Mouse (Mus musculus) right cerebral cortex, adult 2 months (tissue): ENCODE measurements around the gene Ago1.

ENCODE experiments used
- DNase-seq, 2 experiments: peaks; one replicate each; pipeline ENCODE4 v3.0.0; 2021 to 2022; ENCODE audit warnings: low spot score in 2 of 2

Ago1 gene

DNA sequence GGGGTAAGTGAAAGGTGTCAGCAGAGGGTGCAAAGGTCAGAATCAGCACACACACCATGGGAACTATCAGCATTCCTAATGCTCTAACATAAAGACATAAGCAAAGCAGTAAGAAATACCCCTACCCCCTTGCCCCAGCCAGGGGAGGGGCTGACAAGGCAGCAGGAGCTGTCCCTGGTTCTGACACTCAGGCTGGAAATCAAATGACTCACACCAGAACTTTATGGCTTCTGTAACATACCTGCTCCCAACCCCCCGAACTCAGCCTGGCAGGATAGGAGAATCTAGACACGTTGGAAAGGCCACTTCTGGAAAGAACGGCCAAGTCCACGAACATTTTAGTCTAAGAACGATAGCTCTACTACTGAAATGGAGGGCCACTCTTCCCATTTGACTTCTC, 4.6 kb upstream of the Ago1 start:
- no peak for DNase-seq

- DNase-seq: no peak
These were observed 951 bp upstream of the Ago1 start for GRCm38 (mm10) chr4:126469334-126469733.

GRCm38 (mm10) chr4:126468925-126469324, 542 bp upstream of the Ago1 start:
- DNase-seq: peak in 1 of 2 experiments; percentile 52

DNA sequence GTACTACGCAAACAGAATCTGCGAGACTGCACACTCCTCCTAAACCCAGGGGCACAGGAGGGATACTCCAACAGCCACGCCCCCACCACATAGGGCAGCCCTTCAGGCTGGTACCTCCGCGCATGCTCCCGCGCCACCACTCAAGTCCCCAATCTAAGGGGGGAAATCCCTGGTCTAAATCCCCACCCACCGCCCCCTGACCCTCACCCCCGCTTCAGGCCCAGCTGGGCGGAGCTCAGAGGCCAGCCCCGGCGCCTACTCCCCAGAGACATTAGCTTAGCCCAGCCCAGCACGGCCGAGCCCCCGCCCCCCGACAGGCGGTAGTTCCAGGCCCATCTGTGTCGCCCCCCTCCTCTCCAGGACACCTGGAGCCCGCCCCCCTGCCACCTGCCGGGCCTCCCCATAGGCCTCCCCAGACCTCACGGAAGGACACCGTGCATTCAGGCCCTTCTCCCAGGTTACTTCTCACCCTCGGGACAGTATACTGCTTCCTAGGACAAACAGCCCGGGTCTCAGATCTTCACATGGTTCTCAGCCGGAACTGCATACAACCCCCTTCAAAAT, 580 bp downstream of the Ago1 start:
- DNase-seq: peak; percentile 26 to 39

DNA sequence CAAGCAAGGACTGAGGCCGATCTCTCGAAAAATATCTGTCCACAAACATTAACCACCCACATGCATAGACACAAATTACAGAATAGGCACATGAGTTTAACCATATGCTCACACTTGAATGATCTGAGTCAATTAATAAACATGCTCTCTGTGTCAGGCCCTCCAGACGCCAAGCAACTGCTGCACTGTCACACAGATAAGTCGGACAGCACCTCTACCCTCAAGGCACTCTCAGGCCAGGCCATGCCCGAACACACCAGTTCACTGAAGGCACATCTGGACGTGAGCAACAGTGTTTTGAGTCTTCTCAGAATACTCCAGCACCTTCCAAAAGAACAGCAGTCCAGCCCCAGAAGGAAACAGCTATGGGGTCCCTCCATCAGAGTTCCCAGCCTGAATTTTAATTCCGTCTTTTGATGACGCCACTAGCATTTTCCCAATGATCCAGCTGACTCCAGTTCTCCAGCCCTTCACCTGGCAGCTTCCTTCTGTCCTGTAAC, 2.1 kb downstream of the Ago1 start:
- no peak for DNase-seq

- DNase-seq: peak in 1 of 2 experiments; percentile 14
These were observed 2.5 kb downstream of the Ago1 start for GRCm38 (mm10) chr4:126465843-126466242.

- DNase-seq: no peak
These were observed 3.5 kb downstream of the Ago1 start for GRCm38 (mm10) chr4:126464892-126465235.

GRCm38 (mm10) chr4:126464189-126464891, 4.0 kb downstream of the Ago1 start:
- DNase-seq: no peak

GRCm38 (mm10) chr4:126455441-126455840, 12.9 kb downstream of the Ago1 start:
- DNase-seq: no peak

GRCm38 (mm10) chr4:126454547-126455254, 13.7 kb downstream of the Ago1 start:
- DNase-seq: no peak

DNA sequence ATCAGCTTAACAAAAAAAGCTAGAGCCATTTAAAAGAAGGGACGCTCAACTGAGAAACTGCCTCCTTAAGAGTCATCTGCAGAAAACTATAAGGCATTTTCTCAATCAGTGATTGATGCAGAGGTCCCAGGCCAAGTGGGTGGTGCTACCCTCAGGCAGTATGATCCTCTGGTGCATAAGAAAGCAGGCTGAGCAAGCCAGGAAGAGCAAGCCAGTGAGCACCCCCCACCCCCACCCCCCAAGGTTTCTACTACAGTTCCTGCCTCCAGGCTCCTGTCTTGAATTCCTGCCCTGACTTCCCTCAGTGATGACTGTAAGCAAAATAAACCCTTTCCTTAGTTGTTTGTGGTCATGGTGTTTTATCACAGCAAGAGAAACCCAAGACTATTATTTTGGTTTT, 18.1 kb downstream of the Ago1 start:
- DNase-seq: no peak

DNA sequence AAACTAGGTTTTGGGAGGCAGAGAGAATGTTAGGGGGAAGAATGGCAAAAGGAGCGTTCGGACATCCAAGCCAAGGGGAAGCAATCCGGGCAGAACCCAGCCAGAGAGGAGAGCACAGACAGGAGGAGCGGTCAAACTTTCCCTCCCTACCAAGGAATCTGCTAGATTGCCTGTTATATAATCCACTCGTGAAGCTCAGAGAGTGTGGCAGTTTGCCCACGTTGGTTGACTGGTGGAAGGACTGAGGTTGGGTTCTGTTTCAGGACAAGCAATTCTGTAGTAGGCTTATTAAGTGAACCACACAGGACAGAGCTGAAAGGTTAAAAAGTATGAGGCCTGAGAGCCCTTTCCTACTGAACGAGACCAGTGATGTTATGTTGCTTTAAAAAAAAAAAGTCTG, 21.3 kb downstream of the Ago1 start:
- no peak for DNase-seq

- no peak for DNase-seq
These were observed 23.9 kb downstream of the Ago1 start for GRCm38 (mm10) chr4:126444528-126444927.

DNA sequence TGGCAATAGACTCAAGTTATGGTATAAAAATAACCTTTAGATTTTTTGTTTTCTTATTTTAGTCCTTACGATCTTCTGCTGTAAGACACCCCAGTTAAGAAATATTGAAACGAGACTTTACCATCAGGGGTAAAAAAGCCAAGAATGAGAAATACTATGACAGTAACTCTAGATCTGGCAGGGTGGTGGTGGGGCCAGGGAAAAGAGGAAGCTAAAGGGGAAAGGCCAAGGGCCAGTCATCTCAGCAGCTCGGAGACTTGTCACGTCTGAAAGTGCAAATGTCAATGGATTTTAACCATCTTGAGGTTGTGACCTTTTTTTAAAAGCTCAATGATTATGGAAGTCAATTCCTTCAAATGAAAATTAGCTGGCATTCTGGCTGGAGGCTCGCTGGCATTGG, 30.1 kb downstream of the Ago1 start:
- no peak for DNase-seq

DNA sequence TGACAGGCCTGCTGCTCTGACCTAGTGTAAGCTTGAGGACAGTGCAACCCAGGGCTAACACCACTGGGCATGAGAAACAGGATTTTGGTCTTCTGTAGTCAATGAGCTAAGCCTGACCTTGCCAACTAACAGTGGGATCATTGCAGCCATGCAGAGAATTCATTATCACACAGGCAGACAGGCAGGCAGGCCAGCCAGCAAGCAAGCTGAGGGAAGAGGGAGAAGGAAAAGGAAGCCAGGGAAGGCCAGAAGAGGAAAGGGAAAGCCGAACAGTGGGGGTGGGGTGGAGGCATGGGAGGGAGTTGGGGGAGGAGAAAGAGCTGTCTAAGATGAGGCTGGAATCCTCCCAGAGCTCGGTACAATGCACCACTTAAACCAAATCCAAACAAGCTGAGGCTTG, 32.1 kb downstream of the Ago1 start:
- DNase-seq: no peak

- no peak for DNase-seq
These were observed 34.3 kb downstream of the Ago1 start for GRCm38 (mm10) chr4:126434094-126434493.

- DNase-seq: no peak
These were observed 35.2 kb downstream of the Ago1 start for GRCm38 (mm10) chr4:126433175-126433574.

DNA sequence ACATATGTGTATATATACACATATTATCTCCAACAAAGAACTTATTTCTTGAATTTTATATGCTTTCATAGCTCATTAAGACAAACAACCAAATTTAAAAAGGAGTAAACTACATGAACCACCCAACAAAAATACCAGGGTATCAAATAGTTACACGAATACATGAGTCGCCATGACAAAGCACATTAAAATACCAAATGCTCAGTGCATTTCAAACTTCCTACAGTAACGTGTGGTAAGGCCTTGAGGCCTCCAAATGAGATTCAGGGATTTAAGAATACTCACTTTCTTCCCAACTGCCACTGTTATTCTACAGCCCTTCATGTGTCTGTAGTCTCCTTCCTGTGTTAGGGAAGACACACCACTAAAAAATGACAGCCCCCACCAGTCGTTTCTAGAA, 36.6 kb downstream of the Ago1 start:
- DNase-seq: no peak

DNA sequence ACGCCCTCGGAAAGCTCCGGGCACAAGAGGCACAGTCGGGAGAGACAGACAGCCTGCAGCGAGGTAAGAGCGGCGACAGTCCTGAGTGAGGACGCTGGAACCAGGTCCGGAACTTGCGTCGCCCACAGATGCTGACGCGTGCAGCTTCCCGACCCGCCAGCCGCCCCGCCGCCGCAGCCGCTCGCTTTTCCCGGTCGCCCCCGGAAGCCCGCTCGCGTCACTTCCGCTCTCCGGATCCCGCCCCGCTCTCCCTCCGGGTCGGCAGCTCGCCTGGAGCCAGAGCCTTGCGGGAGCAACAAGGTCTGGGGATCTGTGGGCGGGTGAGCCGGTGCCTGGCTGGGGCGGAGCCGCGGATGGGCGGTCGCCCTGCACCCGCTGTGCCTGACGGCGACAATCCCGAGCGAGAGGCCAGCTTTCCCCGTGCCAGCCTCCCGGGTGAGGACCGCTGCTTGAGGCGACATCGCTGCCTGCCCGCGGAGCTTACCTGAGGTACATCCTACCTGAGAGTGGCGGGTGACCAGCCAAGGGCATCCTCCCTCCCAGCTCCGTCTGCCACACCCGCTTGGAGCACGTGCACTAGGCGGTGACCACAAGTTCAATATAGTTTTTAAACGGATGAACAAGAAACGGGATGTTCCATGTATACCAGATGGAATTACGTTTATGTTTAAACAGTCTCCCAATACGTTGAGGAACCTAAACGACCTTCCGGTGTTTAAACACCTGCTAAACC, 38.9 kb downstream of the Ago1 start, which contains the start of gene Ago3:
Ago3 (minus strand) TSS at position 210 of the 733 bp plus-strand sequence.
- DNase-seq: peak; percentile 92 to 96

- DNase-seq: no peak
These were observed 39.6 kb downstream of the Ago1 start for GRCm38 (mm10) chr4:126428682-126429346.

GRCm38 (mm10) chr4:126423866-126424265, 44.5 kb downstream of the Ago1 start:
- no peak for DNase-seq

GRCm38 (mm10) chr4:126415707-126416106, 52.7 kb downstream of the Ago1 start:
- no peak for DNase-seq
